Mouse (Mus musculus) CH12.LX (cell line): ENCODE data around the gene Cmbl. TPM values are rescaled to one million over a fixed set of nuclear protein-coding genes. Genes with fewer than 3 reads are reported as not detected.

ENCODE experiments used
- DNase-seq: peaks from one replicate; pipeline ENCODE4 v3.0.0-alpha.2; 2013; ENCODE audit errors: extremely low read depth
- H3K27ac ChIP-seq: 2 replicates; pipeline ENCODE4 v1.5.1; 2012; ENCODE audit warnings: low read depth, mild to moderate bottlenecking, control low read depth, moderate library complexity; ENCODE audit not compliant: insufficient read depth
- H3K27me3 ChIP-seq: replicated peaks from 2 replicates; pipeline ENCODE3; 2012; ENCODE audit warnings: inconsistent platforms
- H3K36me3 ChIP-seq, 2 experiments: replicated peaks in 1 of 2; 2 replicates each; pipeline versions ENCODE3 to v1.6.1; 2012; ENCODE audit warnings: inconsistent platforms in 1 of 2, low read length in 1 of 2, mild to moderate bottlenecking in 1 of 2, mixed read lengths in 1 of 2, moderate library complexity in 1 of 2; ENCODE audit not compliant: control insufficient read depth in 1 of 2, insufficient read depth in 1 of 2
- H3K4me1 ChIP-seq, 2 experiments: 2 replicates each; pipeline ENCODE4 v1.6.1; 2012; ENCODE audit warnings: inconsistent platforms in 1 of 2, moderate library complexity in 1 of 2; ENCODE audit not compliant: insufficient read depth in 2 of 2, control insufficient read depth in 1 of 2
- H3K4me2 ChIP-seq: 2 replicates; pipeline ENCODE4 v1.6.1; 2012; ENCODE audit warnings: low read depth, mild to moderate bottlenecking, control low read depth; ENCODE audit not compliant: poor library complexity, insufficient read depth, severe bottlenecking
- H3K4me3 ChIP-seq, 3 experiments: fragments of 150-350 bp in 1 of 3; sonication (generic) in 1 of 3; replicated peaks in 1 of 3; 2 replicates each; pipeline versions ENCODE3 to v1.5.1; 2011 to 2012; ENCODE audit warnings: low read depth in 2 of 3, low read length in 2 of 3, mild to moderate bottlenecking in 2 of 3, moderate library complexity in 2 of 3, control low read depth in 1 of 3, improper control_type of control experiment in 1 of 3, inconsistent platforms in 1 of 3, mixed read lengths in 1 of 3; ENCODE audit not compliant: poor library complexity in 1 of 3
- H3K79me2 ChIP-seq: replicated peaks from 2 replicates; pipeline ENCODE4 v1.6.1; 2012; ENCODE audit warnings: mild to moderate bottlenecking, moderate library complexity; ENCODE audit not compliant: control insufficient read depth, poor library complexity, insufficient read depth, severe bottlenecking; ENCODE audit errors: extremely low read depth
- H3K9ac ChIP-seq: 2 replicates; pipeline ENCODE4 v1.6.1; 2012; ENCODE audit warnings: low read depth, mild to moderate bottlenecking, control low read depth, moderate library complexity; ENCODE audit not compliant: insufficient read depth
- H3K9me3 ChIP-seq: replicated peaks from 2 replicates; pipeline ENCODE3; 2012; ENCODE audit warnings: low read length, inconsistent platforms, mixed read lengths
- ELF1 ChIP-seq: IDR thresholded peaks from 2 replicates; pipeline ENCODE4 v1.6.1; 2014; ENCODE audit warnings: low read depth, mild to moderate bottlenecking, inconsistent platforms, low read length, improper control_type of control experiment
- IRF4 ChIP-seq: IDR thresholded peaks from 2 replicates; pipeline ENCODE4 v1.6.1; 2014; ENCODE audit warnings: low read depth, mild to moderate bottlenecking, inconsistent platforms, low read length, improper control_type of control experiment
- MAFK ChIP-seq: IDR thresholded peaks from 2 replicates; pipeline ENCODE4 v1.6.1; 2011; ENCODE audit warnings: low read length, improper control_type of control experiment; ENCODE audit not compliant: insufficient replicate concordance
- MAX ChIP-seq: IDR thresholded peaks from 2 replicates; pipeline ENCODE4 v1.6.1; 2011; ENCODE audit warnings: low read length, improper control_type of control experiment
- MEF2A ChIP-seq: IDR thresholded peaks from 2 replicates; pipeline ENCODE4 v1.6.1; 2014; ENCODE audit warnings: low read depth, mild to moderate bottlenecking, inconsistent platforms, low read length, improper control_type of control experiment, borderline replicate concordance
- MXI1 ChIP-seq: IDR thresholded peaks from 2 replicates; pipeline ENCODE4 v1.6.1; 2011; ENCODE audit warnings: mild to moderate bottlenecking, low read depth, low read length, improper control_type of control experiment
- NELFE ChIP-seq: IDR thresholded peaks from 2 replicates; pipeline ENCODE4 v1.6.1; 2011; ENCODE audit warnings: low read depth, low read length, improper control_type of control experiment
- PAX5 ChIP-seq: IDR thresholded peaks from 2 replicates; pipeline ENCODE4 v1.6.1; 2012; ENCODE audit warnings: low read length, inconsistent platforms, mixed read lengths
- SIN3A ChIP-seq: IDR thresholded peaks from 2 replicates; pipeline ENCODE4 v1.6.1; 2012; ENCODE audit warnings: low read length, improper control_type of control experiment, inconsistent platforms
- TBP ChIP-seq: conservative IDR thresholded peaks from 2 replicates; pipeline ENCODE4 v1.6.1; 2011; ENCODE audit warnings: low read depth, low read length, improper control_type of control experiment
- USF2 ChIP-seq: conservative IDR thresholded peaks from 2 replicates; pipeline ENCODE4 v1.6.1; 2011; ENCODE audit warnings: low read depth, low read length, improper control_type of control experiment
- ZMIZ1 ChIP-seq: IDR thresholded peaks from 2 replicates; pipeline ENCODE4 v1.6.1; 2012; ENCODE audit warnings: low read depth, mild to moderate bottlenecking, inconsistent platforms, low read length, improper control_type of control experiment
- dilution Hi-C: fragments of 300-500 bp; cut with MboI; formaldehyde crosslinking; loops from 2 replicates; pipeline ENCODE4 v1.14.3; 2020; ENCODE audit warnings: low sequenced_read_pairs; ENCODE audit not compliant: extremely low pct_unique_long_range_greater_than_20kb, extremely low pct_ligation_motif_present
- in situ Hi-C: fragments of 300-500 bp; cut with MboI; formaldehyde crosslinking; loops from 3 replicates; pipeline ENCODE4 v1.14.3; 2019; ENCODE audit warnings: low sequenced_read_pairs, low pct_ligation_motif_present, low pct_unique_long_range_greater_than_20kb, mixed read lengths
- polyA plus RNA-seq: library from polyadenylated mRNA; unstranded; fragments of >175 nt; gene quantifications from 2 replicates; pipeline ENCODE4 v1.2.1, GENCODE M21; 2012; ENCODE audit warnings: low read depth; ENCODE audit not compliant: insufficient read length
- total RNA-seq, 2 experiments: library from RNA; depleted of rRNA; stranded (reverse); fragments of 300-350 nt in 1 of 2; fragments of >200 nt in 1 of 2; gene quantifications; 2 replicates each; pipeline ENCODE4 v1.2.3; 2012 to 2014

Gene Cmbl
- total and polyA plus RNA-seq, 3 experiments, result 0.27 TPM; not detected in 2

- peak overlapping the region; percentile 68 for H3K4me2 ChIP-seq
- H3K79me2 ChIP-seq, result peaks cover 53% of the 10 kb centered on the region
- dilution Hi-C loops, result no loop called here
- H3K9me3 ChIP-seq, result no peaks in the 10 kb centered on the region
- TF ChIP-seq SIN3A, result no peak
- TF ChIP-seq ZMIZ1, result no peak
- TF ChIP-seq USF2, result no peak
- no peak for TF ChIP-seq MAX
- no peak for TF ChIP-seq NELFE
- H3K4me1 ChIP-seq, result peaks cover 6 to 30% of the 10 kb centered on the region in 2 experiments
- H3K4me3 ChIP-seq, result peak overlapping the region in 2 of 3 experiments; percentile 34 to 100
- DNase-seq, result no peak
- no peaks in the 10 kb centered on the region for H3K27me3 ChIP-seq
- H3K9ac ChIP-seq, result peak overlapping the region; percentile 78
- in situ Hi-C loops, result no loop called here
- H3K36me3 ChIP-seq, result peaks cover 0 to 30% of the 10 kb centered on the region in 2 experiments
- no peak overlapping the region for H3K27ac ChIP-seq
Observed at GRCm38 (mm10) chr15:31529103-31529502, 36.1 kb upstream of the Cmbl start.

- Histone ChIP-seq H3K9ac (peak overlapping the region; percentile 78), H3K79me2 (peaks cover 46% of the 10 kb centered on the region), H3K36me3 (peaks cover 0 to 27% of the 10 kb centered on the region in 2 experiments), H3K27me3 (no peaks in the 10 kb centered on the region), H3K4me2 (peak overlapping the region; percentile 68), H3K9me3 (no peaks in the 10 kb centered on the region), H3K4me1 (peaks cover 10 to 33% of the 10 kb centered on the region in 2 experiments), H3K4me3 (peak overlapping the region; percentile 53 to 100 (median 92)), H3K27ac (peak overlapping the region; percentile 21; the same call in 1 of the 2 replicates)
- TF ChIP-seq MEF2A (no peak), PAX5 (no peak), ELF1 (no peak), IRF4 (no peak), MAFK (no peak), TBP (no peak), SIN3A (peak; percentile 25; the same call in 1 of the 2 replicates), MXI1 (no peak)
- no peak for DNase-seq
- in situ Hi-C loops (loop anchor here (10.0 kb wide), 1 partner anchor 55 kb away; no protein-coding TSS in a partner anchor), dilution Hi-C loops (no loop called here)
Observed at GRCm38 (mm10) chr15:31529811-31530658, 35.2 kb upstream of the Cmbl start.
